In genomic region chr17:30454862-30455243, GRCm38 (mm10) we compare ENCODE assay signal across 9 mouse cellular contexts.
DNase-seq lines count a peak whose midpoint lies in the region; ATAC-seq and TF ChIP-seq lines count a peak whose summit lies in the region.
"Had no signal": no experiment of that assay in that cellular context is flagged by ENCODE, and none has a peak within 500 bp of the region (broad histone marks: within the 10 kb centered on the region; RNA-seq: fewer than 3 reads in every experiment).

No protein-coding gene starts in this region.

- peak; percentile 50 for TF ChIP-seq CTCF in ES-Bruce4 (IDR thresholded peaks at IDR 0.05; ENCODE audit: low read depth, low read length)

- H3K4me2 ChIP-seq in hindbrain, embryonic 13.5 days: no peak overlapping the region

- H3K36me3 ChIP-seq in hindbrain, embryonic 10.5 days: no peaks in the 10 kb centered on the region
- H3K36me3 ChIP-seq in hindbrain, embryonic 13.5 days: no peaks in the 10 kb centered on the region
- H3K36me3 ChIP-seq in ES-Bruce4 (ENCODE audit: control insufficient read depth, insufficient read depth, low read length, poor library complexity, severe bottlenecking): no peaks in the 10 kb centered on the region

- TF ChIP-seq EP300 in ES-Bruce4 (IDR thresholded peaks at IDR 0.05; ENCODE audit: insufficient read depth, low read depth, low read length): no peak

- ATAC-seq in hindbrain, embryonic 13.5 days (ENCODE audit: low FRiP score): no peak

- 30% methylated on average over 3 of the region's 3 CpGs for WGBS in hindbrain, embryonic 10.5 days
- WGBS in hindbrain, embryonic 13.5 days: 24% methylated on average over 3 of the region's 3 CpGs

- H3K27me3 ChIP-seq in hindbrain, embryonic 10.5 days (ENCODE audit: insufficient read depth, poor library complexity, severe bottlenecking): no peaks in the 10 kb centered on the region
- H3K27me3 ChIP-seq in hindbrain, embryonic 13.5 days: no peaks in the 10 kb centered on the region
- no peaks in the 10 kb centered on the region for H3K27me3 ChIP-seq in ES-Bruce4 (ENCODE audit: control insufficient read depth, insufficient read depth, low read length, poor library complexity, severe bottlenecking)
- H3K27me3 ChIP-seq: megakaryocyte, embryonic 14.5 days had no signal

- DNase-seq in hindbrain, embryonic 10.5 days (ENCODE audit: low spot score): peak; percentile 78
- DNase-seq in c-Kit-positive CD71-positive TER-119-positive erythroid progenitor cells, embryonic 14.5 days (ENCODE audit: low spot score): peak; percentile 60
- DNase-seq in frontal cortex, postnatal 14 days (ENCODE audit: low spot score in 2 of 2): peak; percentile 73 to 87
- peak; percentile 78 to 86 for DNase-seq in layer of hippocampus, adult 18-20 months (ENCODE audit: low spot score in 2 of 2)
- peak; percentile 82 for DNase-seq in lung, postnatal 36 days
- DNase-seq in thymus, postnatal 0 days (ENCODE audit: low spot score): peak; percentile 77

- no peak overlapping the region for H3K4me3 ChIP-seq in hindbrain, embryonic 10.5 days
- H3K4me3 ChIP-seq in hindbrain, embryonic 13.5 days: no peak overlapping the region
- no peak overlapping the region for H3K4me3 ChIP-seq in ES-Bruce4 (ENCODE audit: low read depth, low read length)
- H3K4me3 ChIP-seq: megakaryocyte, embryonic 14.5 days had no signal

- peaks cover 25% of the 10 kb centered on the region for H3K4me1 ChIP-seq in hindbrain, embryonic 10.5 days (replicated peaks)
- H3K4me1 ChIP-seq in hindbrain, embryonic 13.5 days (replicated peaks): peaks cover 47% of the 10 kb centered on the region
- H3K4me1 ChIP-seq in ES-Bruce4 (ENCODE audit: control insufficient read depth, insufficient read depth, low read length): no peaks in the 10 kb centered on the region

- no peak for TF ChIP-seq POLR2A in ES-Bruce4 (IDR thresholded peaks at IDR 0.05; ENCODE audit: insufficient read depth, low read length)

- H3K27ac ChIP-seq in hindbrain, embryonic 10.5 days: no peak overlapping the region
- no peak overlapping the region for H3K27ac ChIP-seq in hindbrain, embryonic 13.5 days
- no peak overlapping the region for H3K27ac ChIP-seq in ES-Bruce4 (ENCODE audit: insufficient read depth, low read length)

- H3K9ac ChIP-seq in hindbrain, embryonic 13.5 days: no peak overlapping the region
- no peak overlapping the region for H3K9ac ChIP-seq in ES-Bruce4 (ENCODE audit: low read depth, poor library complexity, severe bottlenecking)

- no peaks in the 10 kb centered on the region for H3K9me3 ChIP-seq in hindbrain, embryonic 10.5 days
- no peaks in the 10 kb centered on the region for H3K9me3 ChIP-seq in hindbrain, embryonic 13.5 days
- no peaks in the 10 kb centered on the region for H3K9me3 ChIP-seq in ES-Bruce4 (replicated peaks; ENCODE audit: control insufficient read depth, insufficient read depth, low read length, poor library complexity, severe bottlenecking)
